Mouse (Mus musculus) gastrocnemius, postnatal 4 days (tissue): Measurements from ENCODE around the gene Nsun6. TPM values are rescaled to one million over a fixed set of nuclear protein-coding genes. Genes with fewer than 3 reads are reported as not detected.

Experiments used
- DNase-seq, 2 experiments: peaks; one replicate each; pipeline ENCODE4 v3.0.0; 2021 to 2022; ENCODE audit warnings: low spot score in 2 of 2, mixed read lengths in 2 of 2
- long read RNA-seq, 2 experiments: library from polyadenylated mRNA; stranded (forward); transcript quantifications; one replicate each; pipeline ENCODE4 v2.0.0; 2021
- total RNA-seq, 2 experiments: library from RNA; stranded (reverse); gene quantifications; 2 replicates each; pipeline ENCODE4 v1.2.3; 2021

Gene Nsun6
- total RNA-seq = 1 to 10 TPM; 5.6 to 6.9 TPM
- long read RNA-seq, experiment 1, transcript Nsun6-201 (11 exons, 2,897 nt) = major isoform, 5 of 5 reads
- long read RNA-seq, experiment 1, partial matches to known transcripts = 0 of 5 reads
- long read RNA-seq, experiment 1, other reads (novel, unspliced or antisense) = 0 of 5 reads
- long read RNA-seq, experiment 2, partial matches to known transcripts = 1 of 6 reads
- long read RNA-seq, experiment 2, other reads (novel, unspliced or antisense) = 2 of 6 reads

GRCm38 (mm10) chr2:15054945-15055637, at the start of gene Nsun6:
Gene Nsun6 (minus strand): TSS chr2:15055069.
- peak; percentile 96 to 98 for DNase-seq

GRCm38 (mm10) chr2:15104386-15104785, 49.5 kb upstream of the Nsun6 start:
- DNase-seq = no peak

DNA sequence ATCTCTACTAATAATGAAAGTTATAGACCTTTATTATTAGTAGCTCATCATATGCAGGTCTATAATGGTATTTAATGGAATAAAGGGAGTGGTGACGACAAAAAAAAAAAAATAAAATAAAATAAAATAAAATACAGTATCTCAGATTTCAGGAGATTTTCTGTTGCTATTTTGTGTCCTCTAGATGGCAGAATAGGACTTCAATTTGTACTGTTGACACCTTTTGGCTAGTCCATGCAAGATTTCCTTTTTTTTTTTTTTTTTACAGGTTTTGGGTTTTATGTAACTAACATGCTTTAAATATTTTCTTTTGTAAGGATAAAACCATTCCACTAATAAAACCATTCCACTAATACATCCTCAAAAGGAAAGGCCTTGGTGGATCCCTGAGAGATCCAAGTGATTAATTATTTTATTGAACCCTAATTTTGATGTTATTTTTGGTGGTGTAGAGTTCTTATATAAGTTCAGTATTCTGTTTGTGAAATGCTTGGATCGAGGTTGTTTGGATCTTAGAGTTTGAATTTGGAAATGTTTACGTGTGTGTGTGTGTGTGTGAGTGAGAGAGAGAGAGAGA, 41.7 kb upstream of the Nsun6 start:
- DNase-seq = no peak

GRCm38 (mm10) chr2:15087308-15087707, 32.4 kb upstream of the Nsun6 start:
- DNase-seq = no peak

DNA sequence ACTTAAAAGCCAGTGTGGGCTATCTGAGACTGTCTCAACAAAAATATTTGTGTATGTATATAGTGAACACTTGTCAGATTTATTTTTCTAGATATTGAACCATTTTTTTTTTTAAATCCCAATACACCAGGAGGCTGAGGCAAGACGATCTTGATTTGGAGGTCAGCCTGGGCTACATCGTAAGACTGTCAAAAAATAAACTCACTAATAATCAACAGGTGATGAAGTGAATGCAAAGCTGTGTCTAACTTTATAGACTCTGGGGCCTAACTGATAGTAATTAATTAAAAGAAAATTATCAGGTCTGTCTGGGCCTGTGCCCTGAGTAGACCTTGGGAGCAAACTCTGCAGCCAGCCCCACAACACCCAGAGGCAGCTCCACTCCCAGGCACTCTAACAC, 28.8 kb upstream of the Nsun6 start:
- no peak for DNase-seq

DNA sequence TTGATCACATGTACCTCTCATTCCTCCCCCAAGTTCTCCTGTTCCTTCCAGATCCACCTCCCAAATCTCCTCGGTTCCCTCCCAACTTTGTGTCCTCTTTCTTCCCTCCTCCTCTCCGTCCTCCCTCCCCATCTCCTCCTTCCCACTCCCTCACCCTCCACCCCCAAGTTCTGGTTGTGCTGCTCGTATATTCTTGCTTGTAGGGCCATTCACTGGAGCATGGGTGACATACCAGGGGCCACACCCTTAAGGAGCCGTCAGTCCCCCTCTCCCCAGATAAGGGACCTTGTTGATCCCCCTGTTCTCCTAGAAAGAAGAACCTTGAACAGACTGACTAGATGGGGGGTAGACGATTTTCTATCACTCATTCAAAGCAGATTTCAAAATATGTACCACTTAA, 12.2 kb upstream of the Nsun6 start:
- no peak for DNase-seq

DNA sequence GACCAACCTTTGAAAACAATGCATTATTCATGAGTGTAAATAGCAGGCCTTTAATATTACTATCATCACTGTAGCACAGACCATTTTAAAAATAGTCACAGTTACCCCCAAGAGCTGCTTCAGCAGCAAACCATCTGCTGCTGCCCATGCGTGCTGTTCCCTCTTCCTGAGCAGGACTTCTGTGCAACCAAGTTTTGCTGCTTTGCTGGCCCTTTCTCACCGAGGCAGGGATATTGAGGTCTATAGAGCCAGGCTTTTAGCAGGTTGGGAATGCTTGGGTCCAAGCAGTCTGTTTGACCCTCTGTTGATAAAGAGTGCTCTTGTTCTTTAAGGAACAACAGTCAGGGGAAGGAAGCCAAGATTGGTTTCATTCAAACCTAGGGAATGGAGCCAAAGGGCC, 10.6 kb upstream of the Nsun6 start:
- DNase-seq = no peak

DNA sequence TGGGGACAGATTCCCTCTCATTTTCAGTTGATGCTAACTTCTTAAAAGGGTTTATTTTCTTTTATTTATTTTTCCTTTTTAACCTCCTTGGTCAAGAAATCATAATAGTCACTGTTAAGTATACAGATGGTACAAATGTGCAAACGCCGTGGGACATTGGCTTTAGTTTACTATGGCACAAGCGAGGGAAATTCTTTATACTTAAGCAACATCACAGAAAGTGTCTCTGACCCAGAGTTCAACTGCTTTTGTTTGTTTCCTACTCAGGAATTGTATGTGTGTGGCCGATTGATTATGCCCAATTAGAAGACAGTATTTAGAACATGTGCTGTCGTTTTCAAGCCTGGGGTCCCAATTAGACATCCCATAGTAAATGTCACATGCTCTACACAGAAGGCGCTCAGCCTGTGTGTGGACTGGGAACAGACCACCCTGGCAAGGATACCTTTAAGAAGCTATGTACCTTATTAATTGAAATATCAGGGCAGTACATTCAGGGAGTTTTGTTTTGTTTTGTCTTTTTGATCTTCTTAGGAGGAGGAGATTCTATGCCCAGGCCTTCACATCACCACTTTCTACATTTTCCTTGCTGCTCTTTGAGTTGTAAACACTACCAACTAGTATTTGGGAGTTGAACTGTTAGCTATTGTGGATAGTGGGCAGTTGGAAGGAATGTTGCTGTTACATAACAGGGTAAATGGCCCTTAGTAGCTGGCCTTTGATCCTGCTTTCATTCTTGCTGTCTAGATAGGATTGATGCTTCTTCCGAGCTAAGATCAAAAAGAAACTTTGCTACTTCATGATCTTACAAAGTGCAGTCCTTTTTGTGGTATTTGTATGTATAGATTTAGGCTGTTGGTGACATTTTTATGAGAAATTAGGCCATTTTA, 9.8 kb upstream of the Nsun6 start:
- no peak for DNase-seq

- no peak for DNase-seq
These were observed 8.9 kb upstream of the Nsun6 start for GRCm38 (mm10) chr2:15063815-15064214.

DNA sequence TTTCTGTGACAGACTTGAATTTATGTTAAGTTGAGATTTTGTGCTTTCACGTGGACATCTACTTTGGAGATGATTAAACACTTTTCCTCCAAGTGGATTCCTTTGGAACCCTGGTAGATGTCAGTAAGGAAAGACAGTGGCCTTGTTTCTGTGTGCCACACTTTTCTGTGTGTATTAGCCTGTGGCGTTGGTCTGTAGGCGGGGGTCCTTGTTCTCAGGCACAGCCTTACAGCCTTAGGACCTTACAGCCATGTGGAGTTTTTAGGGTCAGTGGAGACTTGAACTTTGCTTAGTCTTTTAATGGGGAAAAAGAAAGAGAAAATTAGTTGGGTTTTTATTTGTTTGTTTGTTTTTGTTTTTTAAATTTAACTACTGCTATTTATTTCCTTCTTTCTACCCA, 6.0 kb upstream of the Nsun6 start:
- no peak for DNase-seq

DNA sequence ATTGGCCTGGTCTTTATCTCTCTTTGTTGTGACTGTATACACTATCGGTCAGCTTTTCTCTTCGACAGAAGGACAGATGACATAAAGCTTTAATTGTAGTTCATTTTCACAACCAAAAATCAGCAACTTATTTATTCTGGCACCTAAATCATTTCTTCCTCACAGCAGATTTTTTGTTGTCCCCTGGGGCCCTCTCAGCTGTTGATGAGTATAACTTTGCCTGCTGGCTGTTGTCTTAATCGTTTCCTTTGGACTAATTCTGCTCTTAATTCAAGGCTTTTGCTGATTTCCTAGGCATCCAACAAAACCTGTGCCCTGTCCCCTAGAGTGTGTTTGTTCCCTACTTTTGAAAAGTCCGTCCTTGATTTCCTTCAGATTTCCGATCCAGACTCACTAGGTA, 3.4 kb upstream of the Nsun6 start:
- DNase-seq = no peak

DNA sequence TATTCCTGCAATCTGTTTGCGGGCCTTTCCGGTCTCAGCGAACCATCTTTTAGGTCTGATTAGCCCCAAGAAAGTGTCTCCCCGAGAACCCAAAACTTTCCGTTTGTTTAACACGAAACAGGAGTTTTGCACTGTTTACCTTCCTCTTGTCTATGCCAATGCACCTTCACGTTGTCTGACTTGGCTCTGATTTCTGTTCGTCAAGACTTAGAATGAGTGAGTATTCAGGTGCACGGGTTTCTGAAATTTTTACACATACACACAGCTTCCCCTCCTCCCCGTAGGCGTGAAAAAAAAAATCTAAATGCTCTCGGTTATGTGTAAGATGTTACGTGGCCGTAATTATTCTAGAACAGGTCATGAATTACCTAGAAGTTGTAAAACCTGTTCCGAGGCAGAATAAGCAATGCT, 877 bp upstream of the Nsun6 start:
- no peak for DNase-seq

GRCm38 (mm10) chr2:15054496-15054895, 373 bp downstream of the Nsun6 start:
- DNase-seq = no peak

GRCm38 (mm10) chr2:15049117-15049873, 5.6 kb downstream of the Nsun6 start, which contains the start of gene Arl5b:
Gene Arl5b (plus strand): TSS chr2:15049395.
- DNase-seq = peak; percentile 80 to 92

DNA sequence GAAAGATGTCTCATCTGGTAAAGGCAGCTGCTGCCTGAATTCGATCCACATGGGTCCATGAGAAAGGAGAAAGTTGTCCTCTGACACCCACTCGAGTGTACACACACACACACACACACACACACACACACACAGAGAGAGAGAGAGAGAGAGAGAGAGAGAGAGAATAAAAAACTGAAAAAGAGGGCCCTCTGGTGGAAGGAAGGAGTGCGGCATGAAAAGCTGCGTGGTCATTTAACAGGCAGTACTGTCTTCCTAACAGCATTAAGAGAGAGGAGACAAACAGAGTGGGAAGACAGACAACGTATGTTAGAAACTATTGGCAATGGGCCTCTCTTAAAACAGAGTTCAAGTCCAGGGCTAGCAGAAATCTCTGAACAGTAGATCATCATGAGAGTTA, 14.5 kb downstream of the Nsun6 start:
- no peak for DNase-seq

GRCm38 (mm10) chr2:15038705-15039104, 16.2 kb downstream of the Nsun6 start:
- no peak for DNase-seq

DNA sequence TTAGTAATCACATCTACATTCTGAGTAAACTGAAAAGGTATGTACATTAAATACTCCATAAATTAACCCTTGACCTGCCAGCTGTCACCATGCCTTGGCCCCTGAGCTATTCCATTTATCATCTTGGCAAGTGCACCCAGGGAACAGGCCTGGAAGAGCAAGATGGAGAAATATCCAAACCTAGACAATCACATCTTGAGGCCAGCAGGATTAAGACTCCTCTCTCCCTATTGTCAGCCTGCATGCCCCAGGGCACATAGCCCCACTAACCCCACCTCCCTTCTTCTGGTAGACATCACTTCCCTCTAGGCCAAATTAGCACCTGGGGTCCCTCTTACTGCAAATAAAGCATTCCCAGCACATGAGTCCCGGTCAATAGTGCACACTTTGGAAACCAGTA, 27.1 kb downstream of the Nsun6 start:
- DNase-seq = no peak

DNA sequence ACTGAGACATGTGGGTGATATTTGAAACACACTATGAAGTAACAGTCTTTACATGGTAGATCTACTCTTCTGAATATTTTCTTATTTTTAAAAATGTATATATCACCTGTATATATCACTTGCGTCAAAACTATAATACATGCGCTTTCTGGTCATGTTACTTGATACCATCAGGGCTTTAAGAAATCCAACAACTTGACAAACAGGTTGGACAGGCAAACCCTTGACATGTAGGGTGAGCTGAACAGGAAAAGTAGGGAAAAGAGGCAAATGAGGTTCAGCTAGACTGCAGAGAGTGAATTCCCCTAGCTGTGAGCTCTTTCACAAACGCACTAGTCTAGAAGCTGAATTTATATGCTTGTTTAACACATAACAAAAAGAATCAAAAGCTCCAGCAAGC, 28.1 kb downstream of the Nsun6 start:
- DNase-seq = no peak

DNA sequence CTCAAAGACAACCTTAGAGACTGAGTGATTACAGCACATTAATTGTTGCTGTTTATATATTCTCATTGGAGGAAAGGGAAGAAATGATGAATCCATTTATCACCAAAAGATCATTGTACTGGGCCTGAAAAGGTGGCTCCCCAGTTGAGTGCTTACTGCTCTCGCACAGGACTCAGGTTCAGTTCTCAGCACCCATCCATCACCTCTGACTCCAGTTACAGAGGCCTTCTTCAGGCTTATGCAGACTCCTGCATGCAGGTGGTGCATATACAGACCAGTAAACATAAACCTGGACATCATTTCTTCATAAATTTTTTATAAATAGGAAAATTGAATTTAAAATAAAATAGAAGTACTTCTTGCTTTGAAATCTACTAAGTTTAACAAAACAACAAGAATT, 46.8 kb downstream of the Nsun6 start:
- DNase-seq = no peak

GRCm38 (mm10) chr2:15007531-15007930, 47.3 kb downstream of the Nsun6 start:
- no peak for DNase-seq

GRCm38 (mm10) chr2:14997836-14998235, 57.0 kb downstream of the Nsun6 start:
- DNase-seq = no peak
